Comparison of ENCODE assay signal across 8 mouse cellular contexts in genomic region chr3:135211805-135212657, GRCm38 (mm10). TPM values are rescaled to one million over a fixed set of nuclear protein-coding genes. Genes with fewer than 3 reads are reported as not detected.
DNase-seq lines count a peak whose midpoint lies in the region; ATAC-seq lines count a peak whose summit lies in the region.

Gene Cenpe, plus strand, starts transcription at chr3:135212537.

- no peaks in the 10 kb centered on the region for H3K27me3 ChIP-seq in hindbrain, embryonic 15.5 days

- peak within 1 kb of the TSS; percentile 60; the same call in 1 of the 2 replicates for H3K27ac ChIP-seq in hindbrain, embryonic 15.5 days (replicated peaks)

- DNase-seq in T-cell, adult 2 months (ENCODE audit: low spot score): peak; percentile 86
- DNase-seq in cerebellum, postnatal 36 days: peak; percentile 87
- peak; percentile 79 to 83 for DNase-seq in frontal cortex, postnatal 36 days (ENCODE audit: low spot score in 2 of 2)
- DNase-seq in left cerebral cortex, adult 11 months (ENCODE audit: low spot score): peak; percentile 62
- peak; percentile 91 to 93 for DNase-seq in lung, postnatal 4 days
- peak; percentile 90 for DNase-seq in retina, postnatal 7 days (ENCODE audit: low read depth, low spot score)
- DNase-seq in urinary bladder, adult 2 months (ENCODE audit: low spot score): peak; percentile 83

- H3K4me2 ChIP-seq in hindbrain, embryonic 15.5 days: peak within 1 kb of the TSS; percentile 95

- peak; percentile 95 for ATAC-seq in hindbrain, embryonic 15.5 days (ENCODE audit: low FRiP score, low read depth)

- peak within 1 kb of the TSS; percentile 47 for H3K9ac ChIP-seq in hindbrain, embryonic 15.5 days

- H3K4me3 ChIP-seq in hindbrain, embryonic 15.5 days: peak within 1 kb of the TSS; percentile 96

- no peaks in the 10 kb centered on the region for H3K9me3 ChIP-seq in hindbrain, embryonic 15.5 days

- H3K4me1 ChIP-seq in hindbrain, embryonic 15.5 days (replicated peaks): peaks cover 13% of the 10 kb centered on the region

- 5% methylated on average over 29 of the region's 29 CpGs for WGBS in hindbrain, embryonic 15.5 days

- no peaks in the 10 kb centered on the region for H3K36me3 ChIP-seq in hindbrain, embryonic 15.5 days

RNA-seq across cellular contexts. Expression of gene Cenpe, which starts in this region (rescaled TPM):
- polyA plus RNA-seq in hindbrain, embryonic 15.5 days (2015; fragmentation: Nextera tagmentation; extraction: Ambion mirVana): 4.9 and 7.0 TPM in 2 replicates
- 0.96 and 1.7 TPM in 2 replicates for polyA plus RNA-seq in urinary bladder, adult 2 months (2012; rRNA removed)

Comparison
In these comparisons a context has a peak if more than half of its experiments do, and no peak if none do; other contexts are left out.
1. Peak in every context shown above with its lines: DNase-seq, ATAC-seq, H3K4me3 ChIP-seq and H3K27ac ChIP-seq.